Mouse (Mus musculus) liver, embryonic 12.5 days (tissue): ENCODE data around the gene Magi1. TPM values are rescaled to one million over a fixed set of nuclear protein-coding genes. Genes with fewer than 3 reads are reported as not detected.

ENCODE experiments used
- ATAC-seq: fragments of 200-750 bp; cut with Nextera tagmentation; 2 replicates; pipeline ENCODE4 v1.8.0; 2017; ENCODE audit warnings: moderate number of reproducible peaks, mild to moderate bottlenecking, moderate library complexity
- H3K27ac ChIP-seq: fragments of 300-500 bp; sonication (generic); 2 replicates; pipeline ENCODE4 v1.5.1; 2016; ENCODE audit warnings: mild to moderate bottlenecking
- H3K27me3 ChIP-seq: fragments of 300-500 bp; sonication (generic); replicated peaks from 2 replicates; pipeline ENCODE4 v1.6.1; 2016; ENCODE audit warnings: mild to moderate bottlenecking, moderate library complexity
- H3K36me3 ChIP-seq: fragments of 300-500 bp; sonication (generic); 2 replicates; pipeline ENCODE4 v1.6.1; 2016; ENCODE audit warnings: mild to moderate bottlenecking, moderate library complexity
- H3K4me1 ChIP-seq: fragments of 300-500 bp; sonication (generic); 2 replicates; pipeline ENCODE4 v1.6.1; 2016
- H3K4me2 ChIP-seq: fragments of 300-500 bp; sonication (generic); 2 replicates; pipeline ENCODE4 v1.6.1; 2016; ENCODE audit warnings: mild to moderate bottlenecking, moderate library complexity
- H3K4me3 ChIP-seq: fragments of 300-500 bp; sonication (generic); 2 replicates; pipeline ENCODE4 v1.5.1; 2016; ENCODE audit warnings: mild to moderate bottlenecking, moderate library complexity
- H3K9ac ChIP-seq: fragments of 300-500 bp; sonication (generic); 2 replicates; pipeline ENCODE4 v1.6.1; 2016; ENCODE audit warnings: mild to moderate bottlenecking, moderate library complexity
- H3K9me3 ChIP-seq: fragments of 300-500 bp; sonication (generic); replicated peaks from 2 replicates; pipeline ENCODE4 v1.6.1; 2016; ENCODE audit warnings: mild to moderate bottlenecking, moderate library complexity
- WGBS: fragments of 180-500 bp; shearing (Covaris S2); methylation state at CpG from one replicate; pipeline ENCODE4 v1.1.7; 2016; ENCODE audit not compliant: insufficient replicate concordance; 5-methylcytosine and 5-hydroxymethylcytosine counted together
- polyA plus RNA-seq: library from polyadenylated mRNA; unstranded; fragments of >200 nt; fragmentation: Nextera tagmentation; extraction: Ambion mirVana; gene quantifications from 2 replicates; pipeline ENCODE4 v1.2.1, GENCODE M21; 2016

Magi1 gene
- polyA plus RNA-seq, 1 experiment from 2014 or later: 2.5 TPM

DNA sequence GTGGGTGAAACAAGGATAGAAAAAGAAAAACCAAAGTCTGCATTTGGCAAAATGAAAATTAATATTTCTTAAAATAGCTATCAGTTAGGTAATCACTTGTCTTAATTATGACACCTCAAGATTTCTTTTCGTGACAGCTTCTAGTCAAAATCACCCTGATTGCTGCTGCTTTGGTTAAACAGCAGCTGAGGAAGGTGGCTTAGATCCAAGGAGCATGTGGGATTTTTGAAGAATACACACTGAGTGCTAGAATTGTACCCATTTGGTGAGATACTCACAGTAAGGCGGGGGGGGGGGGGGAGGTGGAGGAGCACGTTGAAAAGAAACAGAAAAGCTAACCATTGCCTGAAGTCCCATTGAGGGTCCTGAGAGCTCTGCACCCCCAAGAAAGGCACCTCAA is 438.2 kb downstream of the Magi1 start:
- Histone ChIP-seq H3K9me3 (no peaks in the 10 kb centered on the region), H3K4me1 (no peaks in the 10 kb centered on the region), H3K36me3 (no peaks in the 10 kb centered on the region), H3K27ac (no peak overlapping the region), H3K4me3 (no peak overlapping the region), H3K4me2 (no peak overlapping the region), H3K9ac (no peak overlapping the region), H3K27me3 (no peaks in the 10 kb centered on the region)
- ATAC-seq: no peak
- WGBS: 64% methylated on average over 3 of the region's 3 CpGs

DNA sequence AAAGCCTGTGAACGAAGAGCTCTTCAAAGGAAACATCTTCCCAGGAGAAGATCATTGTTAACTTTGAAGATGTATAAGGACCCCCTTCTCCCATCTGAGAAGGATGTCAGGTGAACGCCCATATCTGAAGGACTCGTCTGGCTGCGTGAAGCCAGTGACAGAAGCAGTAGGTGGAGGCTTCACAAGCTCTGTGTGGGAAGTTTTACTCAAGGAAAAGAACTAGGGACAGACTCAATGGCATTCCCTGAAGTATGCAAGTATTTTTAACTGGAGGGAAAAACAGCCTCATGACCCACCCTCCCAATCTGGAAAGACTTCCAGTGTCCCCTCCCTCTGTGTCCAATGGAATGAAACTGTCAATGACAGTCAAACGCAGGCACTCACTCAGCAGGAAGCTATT is 438.6 kb downstream of the Magi1 start:
- 67% methylated on average over 5 of the region's 5 CpGs for WGBS
- H3K27ac ChIP-seq: no peak overlapping the region
- no peak overlapping the region for H3K4me2 ChIP-seq
- H3K9ac ChIP-seq: no peak overlapping the region
- no peaks in the 10 kb centered on the region for H3K4me1 ChIP-seq
- no peak for ATAC-seq
- no peak overlapping the region for H3K4me3 ChIP-seq
- H3K27me3 ChIP-seq: no peaks in the 10 kb centered on the region
- no peaks in the 10 kb centered on the region for H3K36me3 ChIP-seq
- no peaks in the 10 kb centered on the region for H3K9me3 ChIP-seq

GRCm38 (mm10) chr6:93844576-93844975 is 439.1 kb downstream of the Magi1 start:
- no peak overlapping the region for H3K9ac ChIP-seq
- H3K36me3 ChIP-seq: no peaks in the 10 kb centered on the region
- no peak for ATAC-seq
- H3K27me3 ChIP-seq: no peaks in the 10 kb centered on the region
- no peaks in the 10 kb centered on the region for H3K4me1 ChIP-seq
- H3K4me2 ChIP-seq: no peak overlapping the region
- WGBS: 66% methylated on average over 5 of the region's 5 CpGs
- H3K27ac ChIP-seq: no peak overlapping the region
- no peaks in the 10 kb centered on the region for H3K9me3 ChIP-seq
- no peak overlapping the region for H3K4me3 ChIP-seq

DNA sequence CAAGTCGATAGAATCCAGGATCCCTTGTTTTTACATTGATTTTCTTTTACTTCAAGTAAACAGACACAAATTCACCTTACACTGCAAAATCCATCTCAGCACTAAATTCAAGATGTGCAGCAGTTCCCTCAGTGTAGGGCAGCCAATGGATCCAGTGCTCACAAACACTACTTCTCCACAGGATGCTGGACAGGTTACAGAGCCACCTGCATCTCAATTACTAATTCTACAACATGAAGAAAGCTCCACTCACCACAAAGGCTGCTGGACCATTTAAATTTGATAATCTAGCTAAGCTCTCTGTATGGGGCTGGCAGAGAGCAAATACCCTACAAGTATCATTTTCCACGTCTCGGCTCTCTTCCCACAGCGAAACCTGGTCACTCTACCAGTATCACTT is 445.3 kb downstream of the Magi1 start:
- Histone ChIP-seq H3K9me3 (no peaks in the 10 kb centered on the region), H3K4me3 (no peak overlapping the region), H3K4me1 (no peaks in the 10 kb centered on the region), H3K27ac (no peak overlapping the region), H3K27me3 (no peaks in the 10 kb centered on the region), H3K36me3 (no peaks in the 10 kb centered on the region), H3K9ac (no peak overlapping the region), H3K4me2 (no peak overlapping the region)
- ATAC-seq: no peak
- 78% methylated on average over 4 of the region's 4 CpGs for WGBS

DNA sequence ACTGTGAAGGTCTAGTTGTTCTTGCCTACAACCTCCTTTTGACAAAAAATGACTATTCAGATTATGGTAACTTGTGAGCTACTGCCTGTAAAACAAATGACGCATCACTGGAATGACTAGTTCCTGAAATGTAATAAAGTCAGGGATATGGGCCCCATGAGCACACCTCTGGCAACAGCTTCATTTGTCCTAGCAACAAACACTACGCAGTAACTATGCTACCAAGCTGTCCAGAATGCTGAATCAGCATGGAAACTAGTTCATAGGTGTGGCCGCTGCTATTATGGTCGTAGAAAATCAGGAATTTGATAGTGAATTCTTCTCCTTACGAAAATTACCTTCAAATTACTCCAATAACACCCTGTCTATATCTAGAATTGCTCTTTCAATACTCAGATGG is 447.1 kb downstream of the Magi1 start:
- H3K9me3 ChIP-seq: no peaks in the 10 kb centered on the region
- ATAC-seq: no peak
- WGBS: 75% methylated on average over 5 of the region's 5 CpGs
- no peak overlapping the region for H3K4me2 ChIP-seq
- no peak overlapping the region for H3K9ac ChIP-seq
- no peaks in the 10 kb centered on the region for H3K36me3 ChIP-seq
- H3K27ac ChIP-seq: no peak overlapping the region
- no peaks in the 10 kb centered on the region for H3K4me1 ChIP-seq
- H3K4me3 ChIP-seq: no peak overlapping the region
- no peaks in the 10 kb centered on the region for H3K27me3 ChIP-seq

- Histone ChIP-seq H3K9me3 (no peaks in the 10 kb centered on the region), H3K27me3 (no peaks in the 10 kb centered on the region), H3K9ac (no peak overlapping the region), H3K27ac (no peak overlapping the region), H3K36me3 (no peaks in the 10 kb centered on the region), H3K4me3 (no peak overlapping the region), H3K4me1 (no peaks in the 10 kb centered on the region), H3K4me2 (no peak overlapping the region)
- WGBS: 74% methylated on average over 4 of the region's 4 CpGs
- ATAC-seq: no peak
Observed at GRCm38 (mm10) chr6:93835211-93835610, 448.5 kb downstream of the Magi1 start.

- Histone ChIP-seq H3K36me3 (no peaks in the 10 kb centered on the region), H3K27ac (no peak overlapping the region), H3K4me1 (peaks cover 4% of the 10 kb centered on the region; the same call in 1 of the 2 replicates), H3K9ac (no peak overlapping the region), H3K4me3 (no peak overlapping the region), H3K4me2 (no peak overlapping the region), H3K27me3 (no peaks in the 10 kb centered on the region), H3K9me3 (no peaks in the 10 kb centered on the region)
- ATAC-seq: no peak
- WGBS: 67% methylated on average over 6 of the region's 6 CpGs
Observed at GRCm38 (mm10) chr6:93828262-93828661, 455.5 kb downstream of the Magi1 start.

DNA sequence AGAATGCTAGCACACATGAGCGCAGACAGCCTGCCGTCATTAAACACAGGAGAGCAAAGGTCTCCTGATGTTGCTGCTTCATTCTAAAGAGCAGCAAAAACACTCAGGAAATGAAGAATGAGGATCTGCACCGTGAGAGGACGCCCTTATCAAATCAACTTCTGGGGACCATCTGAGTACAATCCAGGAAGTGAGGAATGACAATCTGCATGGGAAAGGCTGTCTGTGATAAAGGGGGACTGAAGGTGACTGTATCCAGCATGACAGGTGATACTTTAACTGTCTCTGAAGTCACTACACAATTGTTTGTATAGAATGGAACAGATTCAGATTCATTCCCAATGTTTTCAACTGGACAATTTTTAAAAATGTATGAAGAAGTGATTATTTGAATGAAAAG is 456.8 kb downstream of the Magi1 start:
- no peak overlapping the region for H3K4me2 ChIP-seq
- WGBS: 27% methylated on average over 4 of the region's 4 CpGs
- no peak overlapping the region for H3K9ac ChIP-seq
- H3K9me3 ChIP-seq: no peaks in the 10 kb centered on the region
- ATAC-seq: no peak
- H3K4me3 ChIP-seq: no peak overlapping the region
- no peak overlapping the region for H3K27ac ChIP-seq
- H3K36me3 ChIP-seq: no peaks in the 10 kb centered on the region
- no peaks in the 10 kb centered on the region for H3K27me3 ChIP-seq
- H3K4me1 ChIP-seq: peaks cover 4% of the 10 kb centered on the region; the same call in 1 of the 2 replicates

DNA sequence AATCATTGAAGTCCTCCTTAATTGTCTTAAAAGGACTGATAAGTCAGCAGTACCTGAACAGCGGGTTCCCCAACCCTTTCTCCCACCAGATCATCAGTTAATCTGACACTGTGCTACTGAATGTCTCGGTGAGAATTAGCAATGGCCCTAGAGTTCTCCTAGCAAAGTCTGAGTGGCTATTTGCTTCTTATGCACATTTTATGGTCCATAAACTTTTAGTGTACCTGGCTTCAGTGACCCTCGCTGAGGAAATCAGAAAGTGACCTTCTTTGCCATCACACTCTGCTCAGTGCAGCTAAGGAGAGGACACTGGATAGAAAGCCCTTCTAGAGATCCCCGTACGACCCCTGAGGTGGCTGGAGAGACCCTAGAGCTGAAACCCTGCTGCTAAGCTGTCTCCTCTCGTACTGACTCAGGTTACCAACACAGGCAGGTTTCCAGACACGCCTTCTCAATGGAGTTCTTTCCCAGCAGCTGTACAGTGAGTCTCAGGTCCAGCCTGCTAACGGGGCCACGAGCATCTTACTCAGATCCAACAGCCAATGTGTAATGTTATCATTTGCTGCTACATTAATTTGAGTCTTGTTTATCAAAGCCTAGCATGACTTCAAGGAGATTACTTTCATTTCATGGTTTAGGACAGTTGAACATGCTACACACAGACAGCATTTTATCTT is 461.4 kb downstream of the Magi1 start:
- no peaks in the 10 kb centered on the region for H3K36me3 ChIP-seq
- no peak for ATAC-seq
- H3K27ac ChIP-seq: no peak overlapping the region
- H3K9me3 ChIP-seq: no peaks in the 10 kb centered on the region
- peaks cover 4% of the 10 kb centered on the region; the same call in 1 of the 2 replicates for H3K4me1 ChIP-seq
- H3K9ac ChIP-seq: no peak overlapping the region
- H3K4me3 ChIP-seq: no peak overlapping the region
- H3K4me2 ChIP-seq: no peak overlapping the region
- WGBS: 68% methylated on average over 9 of the region's 9 CpGs
- H3K27me3 ChIP-seq: no peaks in the 10 kb centered on the region

DNA sequence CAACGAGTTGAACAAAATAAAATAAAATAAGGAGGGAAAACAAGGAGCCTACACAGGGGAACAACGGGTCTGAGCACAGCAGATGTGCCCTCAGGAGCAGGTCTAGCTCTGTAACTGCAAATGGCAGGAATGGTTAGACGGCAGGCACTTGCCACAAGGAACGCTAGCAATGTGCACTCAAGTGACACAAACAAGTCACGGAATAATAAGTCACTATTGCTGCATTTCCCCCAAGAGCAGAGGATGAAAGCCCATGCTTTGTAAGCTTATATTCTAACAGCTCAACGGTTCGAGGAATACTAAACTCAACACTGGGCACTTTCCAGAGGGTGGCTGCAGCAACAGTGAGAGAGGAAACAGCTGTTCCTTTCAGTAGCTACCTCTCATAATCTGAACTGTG is 462.2 kb downstream of the Magi1 start:
- H3K4me3 ChIP-seq: no peak overlapping the region
- H3K36me3 ChIP-seq: no peaks in the 10 kb centered on the region
- H3K9me3 ChIP-seq: no peaks in the 10 kb centered on the region
- H3K9ac ChIP-seq: no peak overlapping the region
- no peaks in the 10 kb centered on the region for H3K27me3 ChIP-seq
- H3K4me1 ChIP-seq: no peaks in the 10 kb centered on the region
- H3K4me2 ChIP-seq: no peak overlapping the region
- ATAC-seq: no peak
- 65% methylated on average over 7 of the region's 7 CpGs for WGBS
- no peak overlapping the region for H3K27ac ChIP-seq

DNA sequence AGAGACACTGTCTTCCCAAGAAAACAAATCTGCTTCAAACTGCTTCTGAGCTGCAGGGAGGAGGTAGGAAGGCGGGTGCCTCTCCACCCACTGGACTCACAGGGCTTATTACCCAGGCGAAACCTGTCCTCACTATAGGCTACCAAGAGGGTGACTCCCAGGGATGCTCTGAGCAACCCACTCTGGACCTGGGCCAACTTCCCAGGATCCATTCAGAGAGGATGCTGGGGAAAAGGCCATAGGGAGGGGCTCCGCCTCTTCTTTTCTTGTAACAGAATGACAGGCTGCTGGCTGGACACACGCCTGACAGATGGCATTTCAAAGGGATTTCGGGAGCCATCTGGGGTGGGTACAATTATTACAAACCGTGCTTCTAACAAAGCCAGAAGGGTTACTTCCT is 463.8 kb downstream of the Magi1 start:
- Histone ChIP-seq H3K36me3 (no peaks in the 10 kb centered on the region), H3K27me3 (no peaks in the 10 kb centered on the region), H3K9ac (no peak overlapping the region), H3K4me1 (no peaks in the 10 kb centered on the region), H3K4me2 (no peak overlapping the region), H3K9me3 (no peaks in the 10 kb centered on the region), H3K27ac (no peak overlapping the region), H3K4me3 (no peak overlapping the region)
- WGBS: 70% methylated on average over 6 of the region's 6 CpGs
- no peak for ATAC-seq

- WGBS: 87% methylated on average over 4 of the region's 4 CpGs
- Histone ChIP-seq H3K36me3 (no peaks in the 10 kb centered on the region), H3K27me3 (no peaks in the 10 kb centered on the region), H3K4me1 (no peaks in the 10 kb centered on the region), H3K27ac (no peak overlapping the region), H3K9ac (no peak overlapping the region), H3K4me2 (no peak overlapping the region), H3K9me3 (no peaks in the 10 kb centered on the region), H3K4me3 (no peak overlapping the region)
- ATAC-seq: no peak
Observed at GRCm38 (mm10) chr6:93819282-93819681, 464.4 kb downstream of the Magi1 start.

DNA sequence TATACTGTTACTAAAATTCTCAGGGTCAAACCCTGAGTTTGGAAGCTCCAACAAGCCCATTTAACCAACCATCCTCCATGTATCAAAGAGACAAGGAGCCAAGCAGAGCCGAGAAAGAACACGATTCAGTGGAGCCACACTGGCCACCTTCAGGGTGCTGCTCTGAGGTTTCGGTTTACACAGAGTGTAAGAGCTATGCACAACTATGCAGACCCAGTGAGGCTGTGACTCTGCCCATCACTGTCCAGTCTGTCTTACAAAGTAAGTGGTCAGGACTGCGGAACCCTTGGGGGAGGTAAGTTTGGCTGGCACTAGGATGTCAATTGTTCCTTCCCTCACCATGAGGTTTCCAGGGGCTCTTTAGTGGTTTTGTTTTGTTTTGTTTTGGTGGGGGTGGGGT is 465.2 kb downstream of the Magi1 start:
- Histone ChIP-seq H3K27ac (no peak overlapping the region), H3K4me1 (no peaks in the 10 kb centered on the region), H3K9ac (no peak overlapping the region), H3K4me2 (no peak overlapping the region), H3K36me3 (no peaks in the 10 kb centered on the region), H3K4me3 (no peak overlapping the region), H3K9me3 (no peaks in the 10 kb centered on the region), H3K27me3 (no peaks in the 10 kb centered on the region)
- 71% methylated on average over 4 of the region's 4 CpGs for WGBS
- no peak for ATAC-seq
